8 mouse cellular contexts compared by ENCODE assay signal in the genomic region with DNA sequence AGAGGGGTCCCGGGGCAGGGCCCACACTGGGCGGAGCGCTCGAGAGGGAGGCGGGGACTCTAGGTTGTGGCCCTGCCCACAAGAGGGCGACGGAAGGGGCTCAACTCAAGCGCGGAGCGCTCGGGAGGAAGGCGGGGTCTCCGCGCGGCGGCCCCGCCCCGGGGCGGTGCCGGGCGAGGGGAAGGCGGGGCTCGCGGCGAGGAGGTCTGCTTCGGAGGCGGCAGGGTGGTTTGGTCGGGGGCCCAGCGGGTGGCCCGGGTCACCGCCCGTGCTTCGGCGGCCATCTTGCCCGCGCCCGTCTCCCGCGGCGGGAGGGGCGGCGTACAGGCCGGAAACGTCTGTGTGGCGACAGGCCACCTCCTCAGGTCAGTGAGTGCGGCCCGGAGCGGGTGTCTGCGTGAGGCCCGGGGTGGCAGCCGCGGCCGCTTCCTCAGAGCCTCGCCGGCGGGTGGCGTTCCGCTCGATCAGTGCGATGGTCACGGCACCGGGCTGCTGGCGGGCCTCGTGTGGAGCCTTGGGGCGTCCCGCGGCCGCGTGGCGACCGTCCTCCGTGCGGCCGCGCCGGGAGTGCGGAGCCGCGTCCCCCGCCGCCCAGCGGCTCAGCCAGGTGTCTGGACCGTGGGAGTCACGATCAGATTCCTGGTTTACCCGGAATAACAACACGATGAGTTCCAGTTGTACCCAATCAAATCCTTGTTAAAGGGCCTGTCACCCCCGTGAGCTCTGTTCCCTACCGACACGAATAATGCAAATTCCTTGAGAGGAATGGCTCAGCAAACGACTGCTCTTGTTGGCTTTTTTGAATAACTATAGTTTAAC. TPM values are rescaled to one million over a fixed set of nuclear protein-coding genes. Genes with fewer than 3 reads are reported as not detected.
DNase-seq lines count a peak whose midpoint lies in the region; ATAC-seq lines count a peak whose summit lies in the region.

Gene Mios (plus strand): TSS at position 176 of the 819 bp plus-strand sequence.

- H3K27me3 ChIP-seq in hindbrain, embryonic 13.5 days, result no peaks in the 10 kb centered on the region

- peak within 1 kb of the TSS; percentile 58 for H3K4me2 ChIP-seq in hindbrain, embryonic 13.5 days

- H3K36me3 ChIP-seq in hindbrain, embryonic 13.5 days, result no peaks in the 10 kb centered on the region

- H3K4me1 ChIP-seq in hindbrain, embryonic 13.5 days (replicated peaks), result peaks cover 13% of the 10 kb centered on the region

- under 1% methylated on average over 87 of the region's 90 CpGs for WGBS in hindbrain, embryonic 13.5 days

- H3K9me3 ChIP-seq in hindbrain, embryonic 13.5 days, result no peaks in the 10 kb centered on the region

- peak within 1 kb of the TSS; percentile 73 for H3K4me3 ChIP-seq in hindbrain, embryonic 13.5 days

- peak; percentile 97 for DNase-seq in Muller cell, postnatal 12 days (ENCODE audit: inconsistent ontology term)
- peak; percentile 93 for DNase-seq in cerebellum, adult 9-11 months
- peak; percentile 75 to 84 for DNase-seq in frontal cortex, postnatal 10 days (ENCODE audit: low spot score in 2 of 2)
- peak; percentile 68 to 78 for DNase-seq in layer of hippocampus, postnatal 25 days (ENCODE audit: extremely low spot score in 1 of 2, low spot score in 1 of 2)
- DNase-seq in lung, postnatal 25 days (ENCODE audit: low spot score), result peak; percentile 87
- peak; percentile 92 for DNase-seq in retina, embryonic 14.5 days (ENCODE audit: low spot score)
- DNase-seq in thymus, postnatal 4 days, result peak; percentile 92

- peak; percentile 99 for ATAC-seq in hindbrain, embryonic 13.5 days (ENCODE audit: low FRiP score)

- H3K9ac ChIP-seq in hindbrain, embryonic 13.5 days, result peak within 1 kb of the TSS; percentile 86

- H3K27ac ChIP-seq in hindbrain, embryonic 13.5 days, result peak within 1 kb of the TSS; percentile 93

RNA-seq across cellular contexts. Expression of gene Mios, which starts in this region (rescaled TPM):
- 26.2 and 27.4 TPM in 2 replicates for polyA plus RNA-seq in hindbrain, embryonic 13.5 days (2015; fragmentation: Nextera tagmentation; extraction: Ambion mirVana)
- 10 to 100 TPM; 25.2 to 26.5 TPM for total RNA-seq in layer of hippocampus, postnatal 25 days (2021)

Comparison
In these comparisons a context has a peak if more than half of its experiments do, and no peak if none do; other contexts are left out.
1. Peak in every context shown above with its lines: DNase-seq, ATAC-seq, H3K4me3 ChIP-seq and H3K27ac ChIP-seq.